Mouse (Mus musculus) lung, embryonic 14.5 days (tissue): ENCODE results near the gene Olfr656. TPM values are rescaled to one million over a fixed set of nuclear protein-coding genes. Genes with fewer than 3 reads are reported as not detected.

Experiments used
- ATAC-seq: fragments of 200-750 bp; cut with Nextera tagmentation; 2 replicates; pipeline ENCODE4 v1.8.0; 2017; ENCODE audit warnings: mild to moderate bottlenecking, moderate TSS enrichment, moderate library complexity; ENCODE audit not compliant: insufficient read depth
- DNase-seq: peaks from one replicate; pipeline ENCODE4 v3.0.0-alpha.2; 2015
- H3K27ac ChIP-seq: fragments of 300-500 bp; sonication (generic); 2 replicates; pipeline ENCODE4 v1.5.1; 2014; ENCODE audit warnings: low read depth, mild to moderate bottlenecking, moderate library complexity
- H3K27me3 ChIP-seq: fragments of 300-500 bp; sonication (generic); 2 replicates; pipeline ENCODE4 v1.6.1; 2014; ENCODE audit warnings: low read length, control low read depth; ENCODE audit not compliant: insufficient read depth
- H3K36me3 ChIP-seq: fragments of 300-500 bp; sonication (generic); 2 replicates; pipeline ENCODE4 v1.6.1; 2014; ENCODE audit warnings: control low read depth; ENCODE audit not compliant: insufficient read depth
- H3K4me1 ChIP-seq: fragments of 300-500 bp; sonication (generic); 2 replicates; pipeline ENCODE4 v1.6.1; 2014; ENCODE audit warnings: antibody characterized with exemption, control low read depth; ENCODE audit not compliant: insufficient read depth
- H3K4me2 ChIP-seq: fragments of 300-500 bp; sonication (generic); 2 replicates; pipeline ENCODE4 v1.6.1; 2014; ENCODE audit warnings: mild to moderate bottlenecking
- H3K4me3 ChIP-seq: fragments of 300-500 bp; sonication (generic); 2 replicates; pipeline ENCODE4 v1.5.1; 2014; ENCODE audit warnings: low read depth, low read length
- H3K9ac ChIP-seq: fragments of 300-500 bp; sonication (generic); 2 replicates; pipeline ENCODE4 v1.6.1; 2014
- H3K9me3 ChIP-seq: fragments of 300-500 bp; sonication (generic); 2 replicates; pipeline ENCODE4 v1.6.1; 2016; ENCODE audit warnings: low read depth, low read length, control low read depth
- CTCF ChIP-seq: IDR thresholded peaks from 2 replicates; pipeline ENCODE4 v1.5.1; 2016; ENCODE audit warnings: antibody characterized with exemption, low read depth
- WGBS: fragments of 180-500 bp; shearing (Covaris S2); extraction: QIAGEN DNeasy Blood & Tissue Kit; methylation state at CpG from one replicate; pipeline ENCODE4 v1.1.7; 2014; 5-methylcytosine and 5-hydroxymethylcytosine counted together
- polyA plus RNA-seq: library from polyadenylated mRNA; unstranded; fragments of >200 nt; fragmentation: Nextera tagmentation; extraction: Ambion mirVana; gene quantifications from 2 replicates; pipeline ENCODE4 v1.2.1, GENCODE M21; 2014

Gene Olfr656
- polyA plus RNA-seq = not detected in 2 replicates

- Histone ChIP-seq H3K9ac (no peak within 1 kb of the TSS), H3K4me3 (no peak within 1 kb of the TSS), H3K9me3 (no peaks in the 10 kb centered on the region), H3K4me1 (no peaks in the 10 kb centered on the region), H3K36me3 (no peaks in the 10 kb centered on the region), H3K4me2 (no peak within 1 kb of the TSS), H3K27ac (no peak within 1 kb of the TSS), H3K27me3 (no peaks in the 10 kb centered on the region)
- ATAC-seq = no peak
- WGBS = 75% methylated on average over 4 of the region's 4 CpGs
- no peak for TF ChIP-seq CTCF
- no peak for DNase-seq
Measured at GRCm38 (mm10) chr7:104613655-104614054, at the start of gene Olfr656. TSS of gene Olfr656 (plus strand) at chr7:104613955.

DNA sequence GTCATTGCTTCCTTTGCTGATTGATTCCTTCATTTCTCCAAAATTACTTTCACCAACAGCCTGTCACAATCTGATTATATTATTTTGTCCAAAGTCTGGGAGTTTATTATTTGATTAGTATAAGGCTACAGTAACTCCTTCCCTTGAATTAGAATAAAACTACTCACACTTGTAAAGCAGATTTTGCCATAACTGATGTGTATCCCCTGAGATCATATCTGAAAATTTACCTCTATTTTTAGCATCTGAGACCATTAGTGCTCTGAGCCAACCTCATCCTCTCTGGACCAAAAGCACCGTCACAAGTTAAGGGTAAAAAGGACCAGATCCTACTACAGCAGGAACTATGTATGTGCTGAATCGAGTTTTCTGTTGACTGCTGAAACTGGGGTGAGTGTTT is 36.7 kb upstream of the Olfr656 start, which contains the start of gene Olfr653:
Gene Olfr653 (plus strand): TSS at position 301 of the 400 bp plus-strand sequence.
- Histone ChIP-seq H3K27me3 (no peaks in the 10 kb centered on the region), H3K4me2 (no peak within 1 kb of the TSS), H3K36me3 (no peaks in the 10 kb centered on the region), H3K27ac (no peak within 1 kb of the TSS), H3K4me3 (no peak within 1 kb of the TSS), H3K9me3 (no peaks in the 10 kb centered on the region), H3K4me1 (no peaks in the 10 kb centered on the region), H3K9ac (no peak within 1 kb of the TSS)
- WGBS = 51% methylated on average over 2 of the region's 2 CpGs
- no peak for TF ChIP-seq CTCF
- no peak for DNase-seq
- ATAC-seq = no peak

GRCm38 (mm10) chr7:104580846-104581245 is 32.9 kb upstream of the Olfr656 start:
- DNase-seq (no peak), ATAC-seq (no peak)
- H3K27me3 ChIP-seq = no peaks in the 10 kb centered on the region
- no peak overlapping the region for H3K4me2 ChIP-seq
- no peak overlapping the region for H3K4me3 ChIP-seq
- H3K27ac ChIP-seq = no peak overlapping the region
- 85% methylated on average over 4 of the region's 4 CpGs for WGBS
- H3K4me1 ChIP-seq = no peaks in the 10 kb centered on the region
- TF ChIP-seq CTCF = no peak
- H3K9ac ChIP-seq = no peak overlapping the region
- H3K36me3 ChIP-seq = no peaks in the 10 kb centered on the region
- no peaks in the 10 kb centered on the region for H3K9me3 ChIP-seq

DNA sequence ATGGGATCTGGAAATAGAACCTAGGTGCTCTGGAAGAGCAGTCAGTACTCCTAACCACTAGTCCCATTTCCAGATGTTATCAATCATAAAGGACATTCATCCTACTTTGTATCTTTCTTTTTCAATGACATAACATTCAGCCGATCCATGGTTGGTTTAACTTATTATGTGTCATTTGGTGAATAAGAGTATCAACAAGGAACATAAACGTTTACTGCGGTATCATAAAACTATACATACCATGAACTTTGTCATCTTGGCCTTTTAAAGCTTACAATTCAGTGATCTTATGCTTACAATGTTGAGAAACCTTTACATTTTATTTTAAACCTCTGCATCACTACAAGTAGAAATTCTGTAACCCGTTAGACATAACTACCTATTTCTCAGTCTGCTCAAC is 32.3 kb upstream of the Olfr656 start:
- Histone ChIP-seq H3K9ac (no peak overlapping the region), H3K27ac (no peak overlapping the region), H3K36me3 (no peaks in the 10 kb centered on the region), H3K4me1 (no peaks in the 10 kb centered on the region), H3K9me3 (no peaks in the 10 kb centered on the region), H3K4me2 (no peak overlapping the region), H3K4me3 (no peak overlapping the region), H3K27me3 (no peaks in the 10 kb centered on the region)
- ATAC-seq (no peak), DNase-seq (no peak)
- TF ChIP-seq CTCF = no peak
- WGBS = 77% methylated on average over 4 of the region's 4 CpGs

DNA sequence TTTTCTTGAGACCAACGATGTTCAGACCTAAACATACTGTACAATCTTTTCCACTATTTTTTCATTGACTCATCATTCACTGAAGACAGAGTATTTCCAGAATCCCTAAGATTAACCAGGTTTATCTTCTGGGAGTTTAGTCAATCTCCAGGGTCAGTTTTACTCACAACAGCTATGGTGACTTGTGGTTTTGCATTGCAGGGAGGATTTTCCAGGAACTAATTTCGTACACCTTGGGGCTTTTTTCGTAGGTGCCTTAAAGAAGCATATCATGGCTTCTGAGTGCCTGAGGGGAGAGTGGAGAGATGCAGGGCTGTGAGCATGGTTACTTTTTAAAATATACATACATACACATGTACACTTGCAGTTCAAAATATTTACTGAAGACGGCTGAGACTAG is 27.0 kb upstream of the Olfr656 start, which contains the start of gene Olfr654:
Gene Olfr654 (plus strand): TSS at position 301 of the 400 bp plus-strand sequence.
- Histone ChIP-seq H3K27me3 (no peaks in the 10 kb centered on the region), H3K36me3 (no peaks in the 10 kb centered on the region), H3K4me3 (no peak within 1 kb of the TSS), H3K9me3 (no peaks in the 10 kb centered on the region), H3K9ac (no peak within 1 kb of the TSS), H3K4me2 (no peak within 1 kb of the TSS), H3K27ac (no peak within 1 kb of the TSS), H3K4me1 (no peaks in the 10 kb centered on the region)
- no peak for DNase-seq
- no peak for ATAC-seq
- no peak for TF ChIP-seq CTCF
- 78% methylated on average over 4 of the region's 4 CpGs for WGBS

DNA sequence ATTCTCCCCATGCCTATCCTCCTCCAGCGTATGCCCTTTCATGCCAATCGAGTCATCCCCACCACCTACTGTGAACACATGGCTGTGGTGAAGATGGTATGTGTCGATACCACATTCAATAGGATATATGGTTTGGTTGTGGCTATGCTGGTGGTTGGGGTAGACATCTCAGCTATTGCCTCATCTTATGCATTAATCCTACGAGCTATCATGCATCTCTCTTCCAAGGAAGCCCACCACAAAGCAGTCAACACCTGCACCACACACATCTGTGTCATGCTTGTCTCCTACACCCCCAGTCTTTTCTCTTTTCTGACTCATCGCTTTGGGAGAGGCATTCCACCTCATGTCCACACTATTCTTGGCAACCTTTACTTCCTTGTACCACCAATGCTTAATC is 25.5 kb upstream of the Olfr656 start:
- no peak for DNase-seq
- H3K4me2 ChIP-seq = no peak overlapping the region
- TF ChIP-seq CTCF = no peak
- no peak overlapping the region for H3K27ac ChIP-seq
- no peaks in the 10 kb centered on the region for H3K27me3 ChIP-seq
- no peak overlapping the region for H3K4me3 ChIP-seq
- no peaks in the 10 kb centered on the region for H3K4me1 ChIP-seq
- 82% methylated on average over 5 of the region's 5 CpGs for WGBS
- no peak for ATAC-seq
- H3K9ac ChIP-seq = no peak overlapping the region
- H3K36me3 ChIP-seq = no peaks in the 10 kb centered on the region
- H3K9me3 ChIP-seq = no peaks in the 10 kb centered on the region

- H3K27ac ChIP-seq = no peak within 1 kb of the TSS
- no peak within 1 kb of the TSS for H3K9ac ChIP-seq
- DNase-seq = no peak
- H3K27me3 ChIP-seq = no peaks in the 10 kb centered on the region
- H3K36me3 ChIP-seq = no peaks in the 10 kb centered on the region
- TF ChIP-seq CTCF = no peak
- WGBS = 78% methylated on average over 2 of the region's 2 CpGs
- no peaks in the 10 kb centered on the region for H3K9me3 ChIP-seq
- no peak within 1 kb of the TSS for H3K4me2 ChIP-seq
- ATAC-seq = no peak
- no peak within 1 kb of the TSS for H3K4me3 ChIP-seq
- H3K4me1 ChIP-seq = no peaks in the 10 kb centered on the region
Measured at GRCm38 (mm10) chr7:104601679-104602078, 12.1 kb upstream of the Olfr656 start, which contains the start of gene Olfr655. TSS of gene Olfr655 (minus strand) at chr7:104601779.

GRCm38 (mm10) chr7:104603173-104603572 is 10.6 kb upstream of the Olfr656 start:
- H3K36me3 ChIP-seq = no peaks in the 10 kb centered on the region
- peak; percentile 67 for DNase-seq
- peak; percentile 71 for TF ChIP-seq CTCF
- H3K4me1 ChIP-seq = no peaks in the 10 kb centered on the region
- H3K27me3 ChIP-seq = no peaks in the 10 kb centered on the region
- no peak overlapping the region for H3K4me3 ChIP-seq
- no peak overlapping the region for H3K27ac ChIP-seq
- no peak overlapping the region for H3K4me2 ChIP-seq
- no peak for ATAC-seq
- WGBS = 1% methylated on average over 3 of the region's 3 CpGs
- no peak overlapping the region for H3K9ac ChIP-seq
- no peaks in the 10 kb centered on the region for H3K9me3 ChIP-seq
